Mouse (Mus musculus) spleen, adult 2 months (tissue): Measurements from ENCODE around the gene Mybph. TPM values are rescaled to one million over a fixed set of nuclear protein-coding genes. Genes with fewer than 3 reads are reported as not detected.

ENCODE experiments used
- DNase-seq, 2 experiments: peaks; one replicate each; pipeline versions ENCODE4 v3.0.0 to v3.0.0-alpha.2; 2012 to 2021; ENCODE audit warnings: low spot score in 2 of 2, low read depth in 1 of 2
- H3K27ac ChIP-seq: fragments of 200-500 bp; 2 replicates; pipeline ENCODE4 v1.5.1; 2012; ENCODE audit warnings: low read length, inconsistent platforms; ENCODE audit not compliant: insufficient read depth
- H3K27me3 ChIP-seq: fragments of 200-500 bp; 2 replicates; pipeline ENCODE4 v1.6.1; 2012; ENCODE audit warnings: mild to moderate bottlenecking, moderate library complexity, low read length, inconsistent platforms; ENCODE audit not compliant: control insufficient read depth, insufficient read depth
- H3K36me3 ChIP-seq: fragments of 200-500 bp; 2 replicates; pipeline ENCODE4 v1.6.1; 2012; ENCODE audit warnings: mild to moderate bottlenecking, low read length, inconsistent platforms; ENCODE audit not compliant: control insufficient read depth, insufficient read depth
- H3K4me1 ChIP-seq: fragments of 200-500 bp; 2 replicates; pipeline ENCODE4 v1.6.1; 2011; ENCODE audit warnings: inconsistent platforms; ENCODE audit not compliant: control insufficient read depth, insufficient read depth, insufficient read length
- H3K4me3 ChIP-seq: fragments of 200-500 bp; 2 replicates; pipeline ENCODE4 v1.5.1; 2011; ENCODE audit warnings: mild to moderate bottlenecking, inconsistent platforms; ENCODE audit not compliant: insufficient read depth, insufficient read length; ENCODE audit errors: extremely low read depth
- CTCF ChIP-seq: fragments of 200-500 bp; IDR thresholded peaks from 2 replicates; pipeline ENCODE4 v1.5.1; 2011; ENCODE audit warnings: mild to moderate bottlenecking, inconsistent platforms; ENCODE audit not compliant: insufficient read depth, insufficient read length, insufficient replicate concordance; ENCODE audit errors: extremely low read depth
- POLR2A ChIP-seq: fragments of 200-500 bp; IDR thresholded peaks from 2 replicates; pipeline ENCODE4 v1.6.1; 2011; ENCODE audit warnings: low read depth, low read length, inconsistent platforms
- WGBS: fragments of 180-500 bp; shearing (Covaris S2); methylation state at CpG from one replicate; pipeline ENCODE4 v1.1.7; 2018; 5-methylcytosine and 5-hydroxymethylcytosine counted together
- polyA plus RNA-seq: library from polyadenylated mRNA; depleted of rRNA; stranded (reverse); fragments of >200 nt; gene quantifications from 2 replicates; pipeline ENCODE4 v1.2.3, GENCODE M21; 2012

Gene Mybph
- polyA plus RNA-seq, 1 experiment = not detected

DNA sequence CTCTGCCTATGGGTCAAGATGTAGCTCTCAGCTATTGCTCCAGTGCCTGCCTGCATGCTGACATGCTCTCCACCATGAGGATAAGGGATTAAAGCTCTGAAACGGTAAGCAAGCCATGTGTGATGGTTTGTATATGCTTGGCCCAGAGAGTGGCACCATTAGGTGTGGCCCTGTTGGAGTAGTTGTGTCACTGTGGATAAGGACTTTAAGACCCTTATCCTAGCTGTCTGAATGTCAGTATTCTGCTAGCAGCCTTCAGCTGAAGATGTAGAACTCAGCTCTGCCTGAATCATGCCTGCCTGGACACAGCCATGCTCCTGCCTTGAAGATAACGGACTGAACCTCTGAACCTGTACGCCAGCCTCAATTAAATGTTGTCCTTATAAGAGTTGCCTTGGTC is 26.7 kb upstream of the Mybph start:
- no peak for DNase-seq
- WGBS = 92% methylated on average over 3 of the region's 3 CpGs
- no peak overlapping the region for H3K4me3 ChIP-seq
- no peak overlapping the region for H3K27ac ChIP-seq
- TF ChIP-seq CTCF (no peak), POLR2A (no peak)
- no peaks in the 10 kb centered on the region for H3K27me3 ChIP-seq
- no peaks in the 10 kb centered on the region for H3K36me3 ChIP-seq
- H3K4me1 ChIP-seq = no peaks in the 10 kb centered on the region

DNA sequence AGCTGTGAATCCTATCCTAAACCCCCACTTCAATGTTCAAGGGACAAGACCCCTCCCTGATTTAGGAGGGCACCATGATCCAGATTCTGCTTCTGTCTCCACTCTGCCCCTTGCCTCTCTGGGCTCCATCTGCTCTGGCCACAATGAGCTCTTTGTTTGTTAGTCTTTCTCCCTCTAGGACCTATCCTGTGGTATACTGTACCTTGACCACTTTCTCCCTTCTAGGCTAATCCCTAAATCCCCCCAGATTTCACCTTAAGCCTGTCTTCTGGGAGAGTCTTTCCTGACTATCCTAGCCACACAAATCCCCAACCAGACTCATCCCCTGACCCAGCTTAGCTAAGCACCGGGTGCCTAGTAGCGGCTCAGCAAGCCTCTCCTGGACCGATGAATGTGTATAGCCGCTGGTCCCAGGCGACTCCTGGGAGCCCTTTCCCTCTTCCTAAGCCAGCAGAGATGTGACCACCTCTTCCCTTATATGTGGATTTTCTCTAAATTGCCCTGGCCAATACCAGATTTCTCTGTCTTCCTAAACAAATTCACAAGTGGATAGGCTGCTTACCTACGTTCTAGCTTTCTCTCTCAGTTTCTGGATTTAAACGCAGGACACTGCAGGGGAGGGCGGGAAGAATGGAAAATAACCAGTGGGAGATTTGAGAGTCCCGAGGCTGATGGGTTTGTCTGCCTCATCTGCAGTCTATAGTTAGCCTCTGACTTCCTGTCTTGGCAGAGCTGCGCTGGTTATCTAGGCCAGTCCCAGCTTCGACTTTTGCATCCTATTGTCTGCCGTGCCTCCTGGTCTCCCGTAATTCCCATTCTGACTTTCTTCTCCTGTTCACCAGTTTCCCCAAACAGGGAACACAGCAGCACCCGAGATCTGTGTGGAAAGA is 25.6 kb upstream of the Mybph start:
- WGBS = 62% methylated on average over 14 of the region's 14 CpGs
- Histone ChIP-seq H3K27ac (no peak overlapping the region), H3K27me3 (no peaks in the 10 kb centered on the region), H3K4me3 (no peak overlapping the region), H3K4me1 (no peaks in the 10 kb centered on the region), H3K36me3 (no peaks in the 10 kb centered on the region)
- DNase-seq = no peak
- TF ChIP-seq POLR2A (no peak), CTCF (no peak)

DNA sequence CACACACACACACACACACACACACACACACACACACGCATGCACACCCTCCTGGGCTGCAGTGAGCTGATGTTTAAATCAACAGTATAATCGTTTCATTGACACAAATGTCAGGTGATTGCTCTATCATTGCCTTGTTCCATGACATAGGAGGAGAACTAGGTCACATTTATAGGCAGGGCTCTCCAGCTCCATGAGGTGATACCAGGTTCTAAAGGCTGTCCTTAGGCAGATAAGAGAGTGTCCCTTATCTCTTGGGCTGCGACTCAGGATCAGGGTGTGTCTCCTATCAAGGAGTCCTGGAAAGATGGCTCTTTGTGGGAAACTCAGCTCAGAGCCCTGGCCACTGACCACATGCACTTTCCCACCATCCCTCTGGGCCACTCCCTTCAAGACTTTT is 24.7 kb upstream of the Mybph start:
- WGBS = 95% methylated on average over 3 of the region's 3 CpGs
- Histone ChIP-seq H3K4me1 (no peaks in the 10 kb centered on the region), H3K36me3 (no peaks in the 10 kb centered on the region), H3K27me3 (no peaks in the 10 kb centered on the region), H3K4me3 (no peak overlapping the region), H3K27ac (no peak overlapping the region)
- no peak for DNase-seq
- TF ChIP-seq CTCF = no peak
- no peak for TF ChIP-seq POLR2A

DNA sequence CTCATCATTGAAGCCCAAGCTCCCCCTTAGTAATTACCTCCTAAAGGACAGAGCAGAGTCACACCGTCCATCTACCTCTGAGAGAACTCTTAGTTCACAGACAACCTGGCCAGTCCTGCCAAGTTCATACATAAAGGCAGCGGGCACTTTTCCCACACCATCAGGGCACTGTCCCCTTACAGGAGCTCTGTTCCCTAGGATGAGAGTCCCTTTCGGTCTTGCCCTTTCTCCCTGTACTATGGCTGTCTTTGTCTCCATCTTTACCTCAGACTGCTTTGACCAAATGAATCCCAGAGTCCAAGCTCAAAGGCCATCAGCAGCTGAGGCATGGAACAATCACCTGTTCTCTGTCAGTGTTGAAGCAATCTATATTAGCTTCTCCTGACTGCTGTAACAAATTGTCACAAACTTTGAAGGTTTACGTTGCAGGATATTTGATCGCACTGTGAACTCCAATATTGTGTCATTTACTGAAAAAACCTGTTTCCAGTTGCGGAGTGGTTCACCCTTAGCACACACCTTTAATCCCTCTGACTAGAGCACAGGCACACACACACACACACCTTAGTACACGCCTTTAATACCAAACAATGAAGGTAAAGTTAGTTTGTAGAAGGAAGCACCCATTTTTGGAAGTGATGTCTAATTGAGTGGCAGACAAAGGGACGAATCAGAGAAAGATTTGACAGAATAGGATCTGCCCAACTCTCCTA is 24.1 kb upstream of the Mybph start:
- TF ChIP-seq CTCF (no peak), POLR2A (no peak)

DNA sequence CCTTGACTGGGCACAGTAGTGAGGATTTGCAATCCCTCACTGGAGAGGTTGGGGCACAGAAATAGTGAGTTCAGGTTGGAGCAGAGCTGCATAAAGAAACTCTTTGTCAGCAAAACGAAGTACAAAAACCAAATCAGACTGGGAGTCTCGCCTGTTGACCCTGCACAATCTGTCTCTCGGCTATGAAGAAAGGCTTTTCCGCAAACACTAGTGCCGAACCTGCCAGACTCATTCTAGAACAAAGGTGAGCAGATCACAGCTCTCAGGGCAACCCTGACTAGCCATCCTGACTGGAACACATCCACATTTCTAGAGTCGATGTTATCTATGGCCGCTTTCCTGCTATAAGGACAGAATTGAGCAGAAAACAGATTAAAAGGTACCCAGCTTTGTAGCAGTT is 20.2 kb upstream of the Mybph start:
- H3K27ac ChIP-seq = no peak overlapping the region
- H3K27me3 ChIP-seq = no peaks in the 10 kb centered on the region
- WGBS = 85% methylated on average over 7 of the region's 7 CpGs
- H3K36me3 ChIP-seq = no peaks in the 10 kb centered on the region
- TF ChIP-seq POLR2A (no peak), CTCF (no peak)
- no peak overlapping the region for H3K4me3 ChIP-seq
- no peak for DNase-seq
- H3K4me1 ChIP-seq = no peaks in the 10 kb centered on the region

More for the DNA sequence above, 24.1 kb upstream of the Mybph start:
- no peak for DNase-seq
- 92% methylated on average over 8 of the region's 8 CpGs for WGBS
- H3K27ac ChIP-seq = no peak overlapping the region
- no peaks in the 10 kb centered on the region for H3K36me3 ChIP-seq
- no peak overlapping the region for H3K4me3 ChIP-seq
- H3K27me3 ChIP-seq = no peaks in the 10 kb centered on the region
- no peaks in the 10 kb centered on the region for H3K4me1 ChIP-seq

DNA sequence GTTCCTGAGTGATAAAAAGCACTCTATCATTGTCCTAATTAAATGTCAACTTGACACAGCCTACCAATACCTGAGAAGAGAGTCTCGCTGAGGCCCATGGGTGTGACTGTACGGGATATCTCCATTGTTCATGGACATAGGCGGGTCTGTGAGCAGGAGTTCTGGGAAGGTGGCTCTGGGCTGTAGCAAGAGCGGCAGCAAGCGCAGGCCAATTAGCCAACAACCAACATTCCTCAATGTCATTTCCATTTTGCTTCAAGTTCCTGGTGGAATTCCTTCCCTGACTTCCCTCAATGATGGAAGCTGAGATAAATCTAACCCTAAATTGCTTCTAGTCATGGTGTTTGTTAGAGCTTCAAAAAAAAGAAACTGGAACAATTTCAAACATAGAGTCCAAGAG is 15.3 kb upstream of the Mybph start:
- Histone ChIP-seq H3K4me3 (no peak overlapping the region), H3K27me3 (no peaks in the 10 kb centered on the region), H3K4me1 (no peaks in the 10 kb centered on the region), H3K27ac (no peak overlapping the region), H3K36me3 (no peaks in the 10 kb centered on the region)
- TF ChIP-seq POLR2A (no peak), CTCF (no peak)
- DNase-seq = no peak
- 90% methylated on average over 5 of the region's 5 CpGs for WGBS
